Mouse (Mus musculus): ENCODE measurements at regions not wholly inside any gene's neighbourhood (a gene's known extent, or its start where the extent isn't known, plus 50 kb on each side); places are given as distances from the start of the nearest gene placed in this dataset.
"Not testable (repeated sequence)": the region's sequence is repeated elsewhere in the genome, so short reads cannot be mapped to it uniquely, and the experiment has no call there.

DNA sequence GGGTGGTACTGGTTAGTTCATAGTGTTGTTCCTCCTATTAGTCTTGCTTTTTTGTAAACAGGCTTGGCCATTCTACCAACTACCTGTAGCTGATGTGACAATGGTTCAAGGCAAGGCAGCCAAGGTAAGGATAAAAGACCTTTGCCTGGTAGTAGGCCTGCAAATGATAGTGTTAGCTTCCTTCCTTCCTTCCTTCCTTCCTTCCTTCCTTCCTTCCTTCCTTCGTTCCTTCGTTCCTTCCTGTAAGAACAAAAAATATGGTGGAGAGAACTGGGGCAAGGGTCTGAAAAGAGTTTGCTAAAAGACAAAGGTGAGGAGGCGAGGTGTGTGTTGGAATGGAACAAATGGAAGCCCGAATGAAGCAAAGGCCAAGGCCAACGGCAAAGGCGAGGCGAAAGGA, 84.8 kb upstream of the Ezh2 start:
- H3K27me3 ChIP-seq (replicated peaks); H3K9ac ChIP-seq; H3K36me3 ChIP-seq; H3K9me3 ChIP-seq; H3K27ac ChIP-seq; H3K4me2 ChIP-seq; H3K4me3 ChIP-seq (replicated peaks); H3K4me1 ChIP-seq; ATAC-seq (ENCODE audit: insufficient read depth, low FRiP score, low read depth): not testable (repeated sequence)
- WGBS = 64% methylated on average over 2 of the region's 7 CpGs

DNA sequence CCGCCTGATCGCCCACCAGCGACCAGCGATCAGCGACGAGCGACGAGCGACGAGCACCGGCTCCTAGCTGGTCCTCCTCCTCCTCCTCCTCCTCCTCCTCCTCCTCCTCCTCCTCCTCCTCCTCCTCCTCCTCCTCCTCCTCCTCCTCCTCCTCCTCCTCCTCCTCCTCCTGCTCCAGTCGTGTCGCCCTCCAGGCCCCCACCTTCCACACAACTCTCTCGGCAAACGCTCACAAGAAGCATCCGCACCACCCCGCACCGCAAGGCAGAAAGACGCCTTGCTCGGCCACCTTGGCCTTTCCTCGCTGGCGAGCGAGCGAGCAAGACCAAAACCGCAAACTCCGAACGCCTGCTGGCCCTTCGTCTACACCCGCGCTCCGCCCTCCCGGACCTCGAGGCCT, 77.6 kb upstream of the Ezh2 start:
- H3K4me2 ChIP-seq = peak overlapping the region; percentile 51
- H3K4me1 ChIP-seq; H3K9ac ChIP-seq; H3K27me3 ChIP-seq (replicated peaks); ATAC-seq (ENCODE audit: insufficient read depth, low FRiP score, low read depth); H3K9me3 ChIP-seq; H3K27ac ChIP-seq; H3K36me3 ChIP-seq: not testable (repeated sequence)
- 5% methylated on average over 9 of the region's 33 CpGs for WGBS
- H3K4me3 ChIP-seq (replicated peaks) = peak overlapping the region; percentile 32

DNA sequence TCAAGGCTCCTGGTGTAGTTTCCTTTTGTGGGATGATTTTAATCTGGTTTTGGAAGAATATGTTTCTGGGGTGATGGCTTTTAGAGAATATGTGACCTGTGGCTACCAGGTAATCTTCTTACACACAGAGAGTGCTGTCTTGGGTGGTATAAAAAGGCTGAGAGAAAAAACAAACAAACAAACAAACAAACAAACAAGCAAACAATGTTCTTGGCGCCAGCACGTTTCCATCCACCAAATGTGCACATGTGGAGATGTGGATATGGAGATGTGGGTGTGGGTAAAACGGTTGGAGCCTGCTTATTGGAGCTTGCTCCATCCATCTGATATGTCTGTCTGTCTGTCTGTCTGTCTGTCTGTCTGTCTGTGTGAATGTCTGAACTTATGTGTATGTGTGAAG, 57.7 kb upstream of the Ezh2 start:
- H3K9ac ChIP-seq; H3K27me3 ChIP-seq (replicated peaks); H3K27ac ChIP-seq; H3K36me3 ChIP-seq; H3K9me3 ChIP-seq; H3K4me1 ChIP-seq; ATAC-seq (ENCODE audit: insufficient read depth, low FRiP score, low read depth); H3K4me3 ChIP-seq (replicated peaks); H3K4me2 ChIP-seq: not testable (repeated sequence)
- WGBS = 58% methylated on average over 3 of the region's 3 CpGs

DNA sequence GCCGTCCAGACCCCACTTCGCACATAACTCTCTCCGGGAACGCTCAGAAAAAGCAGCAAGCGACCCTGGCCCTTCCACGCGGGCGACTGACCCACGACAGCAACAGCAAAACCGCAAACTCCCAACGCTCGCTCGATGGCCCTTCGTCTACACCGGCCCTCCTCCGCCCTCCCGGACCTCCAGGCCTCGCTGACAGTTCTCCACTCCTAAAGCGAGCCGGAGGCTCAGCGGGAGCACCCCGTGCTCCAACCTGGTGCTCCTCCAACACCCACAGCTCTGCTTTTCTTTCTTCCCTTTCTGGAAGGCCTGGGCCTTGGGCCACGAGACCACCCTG, 56.2 kb upstream of the Ezh2 start:
- not testable (repeated sequence) for ATAC-seq (ENCODE audit: insufficient read depth, low FRiP score, low read depth); H3K36me3 ChIP-seq; H3K27me3 ChIP-seq (replicated peaks); H3K4me1 ChIP-seq; H3K9me3 ChIP-seq
- Histone ChIP-seq H3K4me3 (replicated peaks) (peak overlapping the region; percentile 68), H3K9ac (peak overlapping the region; percentile 39), H3K4me2 (peak overlapping the region; percentile 81), H3K27ac (peak overlapping the region; percentile 67)
- 0% methylated on average over 22 of the region's 23 CpGs for WGBS

DNA sequence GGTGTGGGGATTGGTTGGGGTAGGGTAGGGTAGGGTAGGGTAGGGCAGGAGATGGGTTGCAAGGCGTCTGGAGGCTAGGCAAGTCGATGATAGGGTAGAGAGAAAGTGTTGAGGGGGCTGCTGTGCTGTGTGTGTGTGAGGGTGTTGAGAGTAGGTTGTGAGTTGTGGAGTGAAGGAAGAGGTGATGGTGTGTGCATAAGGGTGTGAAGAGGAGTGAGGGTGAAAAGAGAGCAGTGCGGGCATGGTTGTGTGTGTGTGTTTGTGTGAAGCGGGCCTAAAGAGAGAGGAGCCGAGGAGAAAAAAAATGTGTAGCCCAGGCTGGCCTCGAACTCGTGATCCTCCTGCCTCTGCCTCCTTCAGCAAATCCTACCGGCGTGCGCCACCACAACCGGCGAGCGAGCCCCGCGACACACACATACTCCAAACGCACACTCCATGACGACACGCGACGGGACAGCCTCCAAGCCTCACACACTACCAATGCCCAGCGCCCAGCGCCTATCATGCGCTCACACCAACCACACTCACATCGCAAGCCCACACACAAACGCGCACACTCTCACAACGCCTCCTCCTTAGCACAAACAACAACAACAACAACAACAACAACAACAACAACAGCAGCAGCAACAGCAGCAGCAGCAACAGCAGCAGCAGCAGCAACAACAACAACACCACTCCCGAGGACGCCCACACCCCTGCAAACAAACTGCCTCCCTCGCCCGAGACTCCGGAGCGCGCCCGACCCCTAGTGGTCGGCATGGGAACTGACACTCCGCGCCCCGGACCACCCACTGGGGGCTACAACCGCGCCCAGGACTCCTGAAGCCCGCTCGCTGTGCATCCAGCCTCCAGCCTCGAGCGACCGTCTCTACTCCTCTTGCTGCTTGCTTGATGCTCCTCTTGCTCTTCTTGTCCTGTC, 55.6 kb upstream of the Ezh2 start:
- peak; percentile 96 for ATAC-seq (ENCODE audit: insufficient read depth, low FRiP score, low read depth)
- H3K27me3 ChIP-seq (replicated peaks) = no peaks in the 10 kb centered on the region
- H3K4me3 ChIP-seq (replicated peaks) = peak overlapping the region; percentile 68
- 2% methylated on average over 46 of the region's 46 CpGs for WGBS
- H3K9me3 ChIP-seq = no peaks in the 10 kb centered on the region
- H3K9ac ChIP-seq = peak overlapping the region; percentile 39
- no peaks in the 10 kb centered on the region for H3K36me3 ChIP-seq
- no peaks in the 10 kb centered on the region for H3K4me1 ChIP-seq
- peak overlapping the region; percentile 67 for H3K27ac ChIP-seq
- H3K4me2 ChIP-seq = peak overlapping the region; percentile 81

DNA sequence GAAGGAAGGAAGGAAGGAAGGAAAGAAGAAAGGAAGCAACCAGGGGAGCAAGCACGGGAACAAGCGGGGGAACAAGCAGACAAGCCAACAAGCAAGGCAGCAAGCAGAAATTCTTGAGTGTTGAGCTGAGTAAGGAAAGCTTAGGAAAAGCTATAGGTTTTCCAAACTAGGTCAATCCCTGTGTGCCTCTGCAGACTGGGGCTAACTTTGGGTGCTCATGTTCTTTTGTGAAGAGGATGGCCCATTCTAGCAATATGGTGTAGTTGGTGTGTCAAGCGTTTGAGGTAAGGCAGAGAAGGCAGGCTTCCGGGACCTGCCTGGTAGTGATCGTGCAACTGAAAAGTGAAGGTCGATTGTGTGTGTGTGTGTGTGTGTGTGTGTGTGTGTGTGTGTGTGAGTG, 54.8 kb upstream of the Ezh2 start:
- Histone ChIP-seq H3K27me3 (replicated peaks) (no peaks in the 10 kb centered on the region), H3K9me3 (no peaks in the 10 kb centered on the region), H3K4me3 (replicated peaks) (no peak overlapping the region), H3K27ac (no peak overlapping the region), H3K36me3 (no peaks in the 10 kb centered on the region), H3K4me1 (no peaks in the 10 kb centered on the region), H3K9ac (no peak overlapping the region), H3K4me2 (no peak overlapping the region)
- ATAC-seq (ENCODE audit: insufficient read depth, low FRiP score, low read depth) = no peak
- WGBS = 79% methylated on average over 6 of the region's 6 CpGs

DNA sequence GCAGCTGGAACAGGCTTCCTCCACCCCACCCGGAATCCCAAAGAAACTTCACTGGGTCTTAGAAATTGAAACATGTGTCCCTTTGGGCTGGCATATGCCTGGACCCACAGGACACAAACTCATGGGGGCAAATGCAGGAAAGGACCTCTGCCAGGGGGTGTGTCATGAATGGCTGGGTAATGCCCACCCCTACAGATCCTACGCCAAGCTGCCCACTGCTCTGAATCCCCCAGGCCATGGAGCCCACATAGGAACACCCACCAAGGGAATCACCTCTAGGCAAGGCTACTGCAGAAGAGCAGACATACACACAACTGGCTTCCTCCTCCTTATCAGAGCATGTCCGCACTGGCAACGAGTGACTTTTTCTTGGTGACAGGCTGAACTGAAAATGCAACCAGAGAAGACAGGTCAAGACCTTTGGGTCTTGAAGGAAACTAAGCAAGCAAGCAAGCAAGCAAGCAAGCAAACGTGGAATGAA, 54.4 kb upstream of the Ezh2 start:
- Histone ChIP-seq H3K4me1 (no peaks in the 10 kb centered on the region), H3K4me3 (replicated peaks) (no peak overlapping the region), H3K27me3 (replicated peaks) (no peaks in the 10 kb centered on the region), H3K36me3 (no peaks in the 10 kb centered on the region), H3K4me2 (no peak overlapping the region), H3K27ac (no peak overlapping the region), H3K9ac (no peak overlapping the region), H3K9me3 (no peaks in the 10 kb centered on the region)
- ATAC-seq (ENCODE audit: insufficient read depth, low FRiP score, low read depth) = no peak
- WGBS = 62% methylated on average over 5 of the region's 5 CpGs

DNA sequence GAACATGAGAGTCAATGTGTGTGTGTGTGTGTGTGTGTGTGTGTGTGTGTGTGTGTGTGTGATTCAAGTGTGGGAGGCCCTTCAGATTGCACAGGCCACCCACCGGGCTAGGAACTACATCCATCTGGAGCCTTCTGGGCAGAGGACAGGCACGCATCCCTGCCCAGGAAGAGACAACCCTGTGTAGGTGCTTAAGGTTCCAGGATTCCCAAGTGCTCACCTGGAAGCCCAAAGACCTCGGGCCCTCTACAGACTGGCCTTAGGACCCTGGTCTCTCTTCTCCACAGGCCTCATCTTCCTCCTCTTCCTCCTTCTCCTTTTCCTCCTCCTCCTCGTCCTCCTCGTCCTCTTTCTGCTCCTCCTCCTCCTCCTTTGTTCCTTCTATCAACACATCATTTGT, 53.8 kb upstream of the Ezh2 start:
- H3K27me3 ChIP-seq (replicated peaks) = no peaks in the 10 kb centered on the region
- no peak for ATAC-seq (ENCODE audit: insufficient read depth, low FRiP score, low read depth)
- 62% methylated on average over 3 of the region's 5 CpGs for WGBS
- H3K27ac ChIP-seq = no peak overlapping the region
- no peaks in the 10 kb centered on the region for H3K9me3 ChIP-seq
- H3K4me2 ChIP-seq = no peak overlapping the region
- no peaks in the 10 kb centered on the region for H3K4me1 ChIP-seq
- H3K9ac ChIP-seq = no peak overlapping the region
- H3K36me3 ChIP-seq = no peaks in the 10 kb centered on the region
- H3K4me3 ChIP-seq (replicated peaks) = no peak overlapping the region

DNA sequence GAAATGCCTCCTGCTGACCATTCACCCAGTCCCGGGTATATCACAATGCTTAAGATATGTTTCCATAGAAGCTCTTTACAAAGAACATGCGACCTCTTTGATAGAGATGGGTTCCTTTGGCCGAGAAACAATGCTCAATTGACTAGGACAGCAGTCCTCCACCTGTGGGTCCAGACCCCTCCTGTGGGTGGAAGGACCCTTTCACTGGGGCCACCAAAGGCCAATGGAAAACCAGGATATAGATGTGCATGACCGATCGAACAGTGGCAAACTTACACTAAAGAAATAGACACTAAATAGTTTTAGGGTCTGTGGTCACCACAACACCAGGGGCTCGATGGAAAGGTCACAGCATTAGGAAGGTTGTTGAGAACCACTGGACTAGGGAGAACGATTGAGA, 53.2 kb upstream of the Ezh2 start:
- H3K4me3 ChIP-seq (replicated peaks) = no peak overlapping the region
- no peaks in the 10 kb centered on the region for H3K4me1 ChIP-seq
- no peaks in the 10 kb centered on the region for H3K36me3 ChIP-seq
- H3K9ac ChIP-seq = no peak overlapping the region
- H3K9me3 ChIP-seq = no peaks in the 10 kb centered on the region
- no peaks in the 10 kb centered on the region for H3K27me3 ChIP-seq (replicated peaks)
- H3K27ac ChIP-seq = no peak overlapping the region
- 89% methylated on average over 7 of the region's 7 CpGs for WGBS
- H3K4me2 ChIP-seq = no peak overlapping the region
- no peak for ATAC-seq (ENCODE audit: insufficient read depth, low FRiP score, low read depth)

DNA sequence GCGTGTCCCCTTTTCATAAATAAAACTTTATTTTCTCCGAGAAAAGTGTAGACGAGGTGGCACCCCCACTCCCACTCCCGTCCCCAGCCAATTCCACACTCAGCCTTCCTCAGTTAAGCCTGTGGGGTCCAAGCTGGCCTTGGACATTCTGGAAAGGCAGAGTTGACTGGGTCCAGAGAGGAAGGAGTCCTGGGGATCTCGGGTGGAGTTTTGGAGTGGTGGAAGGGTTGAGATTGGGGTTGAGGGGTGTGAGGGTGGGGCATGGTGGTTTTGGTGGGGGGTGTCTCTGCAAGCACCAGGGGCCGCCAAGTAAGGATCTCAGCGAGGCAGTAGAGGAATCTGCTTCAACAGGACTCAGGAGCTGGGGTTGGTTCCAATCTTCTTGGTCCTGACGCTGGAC, 52.7 kb upstream of the Ezh2 start:
- Histone ChIP-seq H3K4me2 (no peak overlapping the region), H3K27me3 (replicated peaks) (no peaks in the 10 kb centered on the region), H3K4me1 (no peaks in the 10 kb centered on the region), H3K9ac (no peak overlapping the region), H3K4me3 (replicated peaks) (no peak overlapping the region), H3K27ac (no peak overlapping the region), H3K36me3 (no peaks in the 10 kb centered on the region), H3K9me3 (no peaks in the 10 kb centered on the region)
- WGBS = 75% methylated on average over 8 of the region's 8 CpGs
- no peak for ATAC-seq (ENCODE audit: insufficient read depth, low FRiP score, low read depth)

DNA sequence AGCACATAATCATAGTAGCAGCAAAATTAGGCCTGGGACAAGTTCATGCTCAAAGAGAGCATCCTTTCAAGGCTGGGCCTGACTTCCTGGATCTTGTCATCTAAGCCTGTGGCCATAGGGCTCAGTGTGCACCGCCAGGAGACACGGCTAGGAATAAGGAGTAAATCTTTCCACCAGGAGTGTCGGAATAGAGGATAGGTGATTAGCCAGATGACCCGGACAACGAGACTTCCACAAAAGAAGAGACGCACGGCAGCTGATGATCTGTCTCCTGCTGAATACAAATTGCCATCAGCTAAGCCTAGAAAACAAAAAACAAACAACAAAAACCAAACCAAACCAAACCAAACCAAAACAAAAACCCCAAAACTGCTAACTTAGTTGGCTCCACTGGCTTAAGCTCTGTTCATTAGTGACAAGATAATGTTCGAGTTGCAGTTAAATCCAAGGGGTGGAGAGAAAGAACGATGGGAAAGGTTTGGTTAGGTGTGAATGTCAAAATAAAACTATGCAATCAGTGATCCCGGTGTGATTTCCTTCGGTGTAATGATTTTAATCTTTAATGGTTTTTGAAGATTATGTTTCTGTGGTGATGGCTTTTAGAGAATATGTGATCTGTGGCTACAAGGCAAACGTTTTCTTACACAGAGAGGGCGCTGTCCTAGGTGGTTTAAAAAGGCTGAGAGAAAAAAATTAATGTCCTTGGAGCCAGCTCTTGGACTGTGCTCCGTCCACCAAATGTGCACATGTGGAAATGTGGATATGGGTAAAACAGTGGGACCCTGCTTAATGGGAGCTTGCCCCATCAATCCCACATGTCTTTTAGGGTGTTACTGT, 51.8 kb upstream of the Ezh2 start:
- no peak overlapping the region for H3K9ac ChIP-seq
- no peak for ATAC-seq (ENCODE audit: insufficient read depth, low FRiP score, low read depth)
- H3K27me3 ChIP-seq (replicated peaks) = no peaks in the 10 kb centered on the region
- no peak overlapping the region for H3K27ac ChIP-seq
- no peaks in the 10 kb centered on the region for H3K9me3 ChIP-seq
- no peak overlapping the region for H3K4me2 ChIP-seq
- WGBS = 69% methylated on average over 14 of the region's 14 CpGs
- no peaks in the 10 kb centered on the region for H3K4me1 ChIP-seq
- no peaks in the 10 kb centered on the region for H3K36me3 ChIP-seq
- no peak overlapping the region for H3K4me3 ChIP-seq (replicated peaks)

DNA sequence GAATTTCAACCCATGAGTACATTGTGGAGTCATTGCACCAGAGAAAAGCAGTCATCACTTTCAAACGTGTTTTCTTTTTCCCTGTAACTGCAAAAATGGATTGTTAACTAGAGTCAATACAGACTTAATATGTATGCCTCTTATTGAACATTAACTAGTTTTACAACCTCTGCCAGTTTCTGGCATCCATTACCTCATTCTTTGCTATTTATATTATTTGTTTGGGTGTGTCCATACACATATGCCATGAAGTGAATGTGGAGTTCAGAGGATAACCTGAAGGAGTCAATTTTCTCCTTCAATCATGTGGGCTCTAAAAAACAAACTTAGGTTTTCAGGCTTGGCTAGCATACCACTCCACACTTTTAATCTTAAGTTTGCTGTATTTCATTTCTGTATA, 50.9 kb upstream of the Ezh2 start:
- no peak for ATAC-seq (ENCODE audit: insufficient read depth, low FRiP score, low read depth)
- Histone ChIP-seq H3K4me1 (no peaks in the 10 kb centered on the region), H3K9ac (no peak overlapping the region), H3K4me2 (no peak overlapping the region), H3K27ac (no peak overlapping the region), H3K27me3 (replicated peaks) (no peaks in the 10 kb centered on the region), H3K9me3 (no peaks in the 10 kb centered on the region), H3K36me3 (no peaks in the 10 kb centered on the region), H3K4me3 (replicated peaks) (no peak overlapping the region)
- 49% methylated on average over 1 of the region's 1 CpGs for WGBS

Measured in stomach, embryonic 15.5 days (tissue).